Mouse (Mus musculus) cerebellum, adult 2 months (tissue): ENCODE results near the gene Tnfrsf9. TPM values are rescaled to one million over a fixed set of nuclear protein-coding genes. Genes with fewer than 3 reads are reported as not detected.
A peak's percentile ranks its signal among the peaks of the same experiment; 100 is the strongest.

Experiments
- DNase-seq, 2 experiments: peaks; one replicate each; pipeline ENCODE4 v3.0.0; 2021
- H3K27ac ChIP-seq: fragments of 200-500 bp; 2 replicates; pipeline ENCODE4 v1.5.1; 2012; ENCODE audit warnings: low read length, control low read depth, inconsistent platforms; ENCODE audit not compliant: insufficient read depth
- H3K27me3 ChIP-seq: fragments of 200-500 bp; 2 replicates; pipeline ENCODE4 v1.6.1; 2012; ENCODE audit warnings: inconsistent platforms, mild to moderate bottlenecking, low read length, moderate library complexity; ENCODE audit not compliant: control insufficient read depth, insufficient read depth
- H3K4me1 ChIP-seq: fragments of 200-500 bp; 2 replicates; pipeline ENCODE4 v1.6.1; 2011; ENCODE audit warnings: low read length; ENCODE audit not compliant: control insufficient read depth, insufficient read depth
- H3K4me3 ChIP-seq: fragments of 200-500 bp; replicated peaks from 2 replicates; pipeline ENCODE3; 2011; ENCODE audit warnings: mild to moderate bottlenecking, low read depth, low read length, control low read depth; ENCODE audit not compliant: insufficient read depth
- CTCF ChIP-seq: fragments of 200-500 bp; IDR thresholded peaks from 2 replicates; pipeline ENCODE4 v1.5.1; 2011; ENCODE audit warnings: low read depth, mild to moderate bottlenecking, control low read depth, low read length, moderate library complexity, borderline replicate concordance; ENCODE audit not compliant: insufficient read depth
- POLR2A ChIP-seq: fragments of 200-500 bp; IDR thresholded peaks from 2 replicates; pipeline ENCODE4 v1.6.1; 2011; ENCODE audit warnings: low read length, control low read depth, borderline replicate concordance; ENCODE audit not compliant: insufficient read depth
- WGBS: fragments of 180-500 bp; shearing (Covaris S2); methylation state at CpG from one replicate; pipeline ENCODE4 v1.1.7; 2018; 5-methylcytosine and 5-hydroxymethylcytosine counted together
- polyA plus RNA-seq: library from polyadenylated mRNA; depleted of rRNA; stranded (reverse); fragments of >200 nt; gene quantifications from 2 replicates; pipeline ENCODE4 v1.2.3, GENCODE M21; 2012

The Tnfrsf9 gene
- polyA plus RNA-seq, 1 experiment, result 0.64 TPM

DNA sequence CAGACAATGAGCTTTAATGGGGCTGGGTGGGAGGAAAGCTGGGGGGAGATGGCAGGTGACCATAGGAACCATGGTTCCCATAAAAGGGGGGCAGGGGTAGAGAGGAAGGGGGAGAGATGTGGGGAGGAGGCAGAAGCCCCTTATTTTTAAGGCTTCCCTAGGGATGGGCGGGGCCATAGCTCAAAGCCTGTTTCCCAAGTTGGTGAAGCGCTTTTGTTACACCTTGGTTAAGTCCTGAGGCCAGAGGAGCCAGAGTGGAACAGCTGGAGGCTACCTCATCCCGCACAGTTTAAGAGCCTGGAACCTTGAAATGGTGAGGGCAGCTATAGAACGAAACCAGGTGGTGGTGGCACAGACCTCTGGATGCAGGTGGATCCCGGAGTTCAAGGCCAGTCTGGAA lies 26.5 kb upstream of the Tnfrsf9 start:
- Histone ChIP-seq H3K27ac (no peak overlapping the region), H3K4me1 (peaks cover 12% of the 10 kb centered on the region), H3K27me3 (no peaks in the 10 kb centered on the region), H3K4me3 (no peak overlapping the region)
- no peak for TF ChIP-seq CTCF
- TF ChIP-seq POLR2A, result no peak
- DNase-seq, result no peak
- WGBS, result 91% methylated on average over 5 of the region's 5 CpGs

DNA sequence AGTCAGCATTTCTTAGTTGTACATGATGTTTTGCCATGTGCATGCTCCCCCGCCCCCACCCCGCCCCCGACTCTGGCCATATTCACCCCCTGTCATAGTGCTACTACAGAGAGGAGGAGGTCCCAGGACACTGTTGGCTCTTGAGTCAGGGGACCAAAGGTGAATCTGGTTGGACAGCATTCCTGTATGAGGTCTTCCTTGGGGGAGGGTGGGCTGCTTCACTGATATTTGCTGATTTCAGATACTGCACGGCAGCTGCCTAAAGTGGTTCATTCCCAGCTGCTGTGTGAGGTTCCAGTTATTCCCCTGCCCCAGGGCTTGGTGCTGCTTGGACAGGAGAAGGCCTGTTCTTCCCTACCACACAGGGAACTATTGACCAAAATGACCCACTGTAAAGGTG lies 25.9 kb upstream of the Tnfrsf9 start:
- WGBS, result 89% methylated on average over 4 of the region's 4 CpGs
- no peak overlapping the region for H3K27ac ChIP-seq
- no peak overlapping the region for H3K4me3 ChIP-seq
- peaks cover 12% of the 10 kb centered on the region for H3K4me1 ChIP-seq
- TF ChIP-seq POLR2A (no peak), CTCF (no peak)
- H3K27me3 ChIP-seq, result no peaks in the 10 kb centered on the region
- DNase-seq, result no peak

DNA sequence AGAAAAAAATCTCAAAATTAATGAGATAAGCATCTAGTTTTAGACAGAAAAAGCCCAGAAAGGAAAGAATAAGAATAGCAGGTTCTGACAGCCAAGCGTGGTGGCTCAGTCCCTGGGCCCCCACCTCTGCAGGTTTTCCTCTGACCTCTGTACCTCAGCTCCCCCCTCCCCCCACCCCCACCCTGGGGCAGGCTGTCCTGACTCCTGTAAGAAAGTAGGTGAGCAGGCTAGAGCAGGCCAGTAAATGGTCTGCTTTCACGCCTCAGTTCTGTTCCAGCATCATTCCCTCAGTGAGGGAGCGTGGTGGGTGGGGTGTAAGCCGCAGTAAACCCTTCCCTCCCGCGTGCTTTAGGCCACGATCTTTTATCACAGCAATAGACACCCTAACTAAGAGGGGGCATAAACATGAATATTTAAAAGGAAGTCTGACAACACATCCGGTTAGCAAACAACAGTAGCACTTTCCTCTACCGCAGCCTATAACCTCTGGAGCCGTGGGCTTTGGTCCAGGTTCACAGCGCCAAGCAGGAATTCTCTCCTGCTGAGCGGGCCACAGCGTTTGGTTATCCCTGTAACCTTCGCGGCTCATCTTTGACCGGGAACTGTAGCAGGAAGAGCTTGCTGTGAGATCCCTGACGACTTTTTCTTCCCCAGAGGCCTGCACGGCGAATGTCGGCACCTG lies 24.9 kb upstream of the Tnfrsf9 start:
- peak overlapping the region; percentile 19 for H3K4me3 ChIP-seq
- TF ChIP-seq POLR2A (no peak), CTCF (no peak)
- no peak for DNase-seq
- no peak overlapping the region for H3K27ac ChIP-seq
- no peaks in the 10 kb centered on the region for H3K27me3 ChIP-seq
- 18% methylated on average over 20 of the region's 20 CpGs for WGBS
- H3K4me1 ChIP-seq, result peaks cover 15% of the 10 kb centered on the region

DNA sequence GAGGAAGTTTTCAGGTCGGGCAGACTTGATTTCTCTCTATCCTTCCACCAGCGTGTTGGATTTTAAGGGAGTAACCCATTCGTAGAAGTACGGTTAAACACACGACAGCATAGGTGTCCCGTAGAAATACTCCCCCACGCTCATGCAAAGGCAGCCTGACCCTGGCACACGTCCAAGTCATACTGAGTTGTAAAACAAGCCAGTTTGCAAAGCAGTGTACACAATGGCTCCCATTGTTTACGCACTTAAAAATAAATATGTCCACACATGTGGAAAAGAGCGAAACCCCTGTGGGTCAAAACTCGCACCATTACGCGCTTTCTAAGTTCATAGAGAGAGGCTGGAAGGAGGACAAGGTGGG lies 24.4 kb upstream of the Tnfrsf9 start:
- Histone ChIP-seq H3K4me1 (peaks cover 15% of the 10 kb centered on the region), H3K27ac (no peak overlapping the region), H3K4me3 (peak overlapping the region; percentile 19), H3K27me3 (no peaks in the 10 kb centered on the region)
- 16% methylated on average over 13 of the region's 13 CpGs for WGBS
- DNase-seq, result no peak
- TF ChIP-seq CTCF, result no peak
- TF ChIP-seq POLR2A, result no peak

DNA sequence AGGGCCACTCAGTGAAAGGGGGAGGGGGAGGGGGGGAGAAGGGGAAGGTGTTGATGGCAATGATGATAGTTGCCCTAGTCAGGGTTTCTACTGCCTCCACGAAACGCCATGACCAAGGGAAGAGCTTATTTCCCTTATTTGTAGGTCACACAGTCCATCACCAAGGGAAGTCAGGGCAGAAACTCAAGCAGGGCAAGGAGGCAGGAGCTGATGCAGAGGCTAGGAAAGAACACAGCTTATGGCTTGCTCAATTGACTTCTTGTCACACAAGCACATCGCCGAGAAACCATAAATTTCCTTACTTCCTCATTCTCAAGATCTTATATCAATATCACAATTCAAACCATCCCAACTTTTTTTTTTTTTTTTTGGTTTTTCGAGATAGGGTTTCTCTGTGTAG lies 23.1 kb upstream of the Tnfrsf9 start:
- DNase-seq, result no peak
- Histone ChIP-seq H3K4me3 (no peak overlapping the region), H3K27me3 (no peaks in the 10 kb centered on the region), H3K4me1 (peaks cover 15% of the 10 kb centered on the region), H3K27ac (no peak overlapping the region)
- TF ChIP-seq CTCF (no peak), POLR2A (no peak)
- 76% methylated on average over 5 of the region's 5 CpGs for WGBS

DNA sequence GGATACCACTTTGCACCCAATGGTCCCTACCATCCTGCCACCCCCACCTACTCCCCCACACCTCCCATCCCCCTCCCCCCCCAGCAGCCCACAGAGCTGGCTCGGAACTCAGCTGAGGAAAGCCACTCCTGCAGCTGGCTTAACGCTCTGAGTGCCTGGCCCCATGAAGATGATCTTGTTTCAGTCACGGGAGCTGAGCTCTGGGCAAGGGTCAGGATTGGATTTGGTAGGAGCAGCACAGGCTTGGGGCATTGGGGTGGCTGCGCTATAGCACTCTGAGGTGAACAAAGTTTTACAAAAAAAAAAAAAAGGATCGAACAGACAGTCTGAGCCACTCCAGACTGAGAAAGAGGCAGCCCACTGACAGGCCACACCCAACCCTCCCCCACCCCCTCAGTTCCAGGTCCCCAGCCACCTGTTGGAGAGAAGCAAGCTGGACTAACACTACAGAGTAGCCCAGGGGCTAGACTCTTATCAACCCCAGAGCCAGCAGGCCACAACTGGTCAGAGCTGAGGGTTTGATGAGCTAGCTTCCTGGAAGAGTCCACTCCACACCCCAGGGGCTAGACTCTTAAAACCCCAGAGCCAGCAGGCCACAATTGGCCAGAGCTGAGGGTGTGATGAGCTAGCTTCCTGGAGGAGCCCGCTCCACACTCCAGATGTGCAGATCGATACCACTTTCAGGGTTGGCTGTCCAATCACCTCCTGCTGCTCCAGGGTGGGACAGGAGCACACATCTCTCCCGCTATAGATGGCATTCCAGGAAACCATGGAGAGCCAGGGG lies 19.5 kb upstream of the Tnfrsf9 start:
- no peak overlapping the region for H3K27ac ChIP-seq
- DNase-seq, result no peak
- H3K4me3 ChIP-seq, result no peak overlapping the region
- 76% methylated on average over 8 of the region's 8 CpGs for WGBS
- TF ChIP-seq CTCF, result no peak
- no peak for TF ChIP-seq POLR2A
- H3K27me3 ChIP-seq, result no peaks in the 10 kb centered on the region
- peaks cover 10% of the 10 kb centered on the region for H3K4me1 ChIP-seq

DNA sequence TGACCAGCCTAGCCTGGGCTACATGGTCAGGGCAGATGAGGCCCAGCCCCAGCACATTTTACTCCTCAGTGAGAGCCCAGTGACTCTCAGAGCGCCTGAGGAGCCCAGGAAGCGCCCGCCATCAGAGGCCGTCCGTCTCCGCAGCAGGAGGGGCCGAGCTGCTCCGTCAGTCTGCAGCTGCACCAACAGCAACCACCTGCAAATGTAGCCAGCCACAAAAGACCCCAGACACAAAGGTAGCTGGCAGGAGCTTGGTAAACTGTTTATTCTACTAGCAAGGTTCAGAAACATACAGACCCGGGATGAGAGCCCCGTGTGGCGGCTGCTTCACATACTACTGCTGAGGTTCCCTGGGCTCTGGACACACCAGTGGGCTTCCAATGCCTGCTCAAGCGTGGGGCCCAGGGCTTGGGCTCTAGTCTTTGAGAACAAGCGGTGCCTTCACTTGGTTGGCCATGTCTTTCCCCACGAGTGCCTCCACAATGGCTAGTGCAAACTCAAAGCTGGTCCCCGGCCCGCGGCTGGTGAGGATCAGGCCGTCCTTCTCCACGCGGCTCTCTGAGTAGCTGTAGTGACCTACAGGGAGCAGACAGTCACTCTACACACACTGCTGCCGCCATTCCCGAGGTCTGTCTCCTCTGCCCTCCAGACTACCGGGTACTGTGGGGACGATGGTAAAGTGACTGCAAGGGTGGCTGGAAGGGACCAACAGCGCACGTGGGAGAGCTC lies 17.3 kb upstream of the Tnfrsf9 start:
- TF ChIP-seq CTCF (no peak), POLR2A (no peak)
- Histone ChIP-seq H3K27me3 (no peaks in the 10 kb centered on the region), H3K4me3 (no peak overlapping the region), H3K27ac (no peak overlapping the region), H3K4me1 (peaks cover 3% of the 10 kb centered on the region; the same call in 1 of the 2 replicates)
- WGBS, result 90% methylated on average over 26 of the region's 26 CpGs
- no peak for DNase-seq
